ENCODE assay signal across 8 mouse cellular contexts in the genomic region with DNA sequence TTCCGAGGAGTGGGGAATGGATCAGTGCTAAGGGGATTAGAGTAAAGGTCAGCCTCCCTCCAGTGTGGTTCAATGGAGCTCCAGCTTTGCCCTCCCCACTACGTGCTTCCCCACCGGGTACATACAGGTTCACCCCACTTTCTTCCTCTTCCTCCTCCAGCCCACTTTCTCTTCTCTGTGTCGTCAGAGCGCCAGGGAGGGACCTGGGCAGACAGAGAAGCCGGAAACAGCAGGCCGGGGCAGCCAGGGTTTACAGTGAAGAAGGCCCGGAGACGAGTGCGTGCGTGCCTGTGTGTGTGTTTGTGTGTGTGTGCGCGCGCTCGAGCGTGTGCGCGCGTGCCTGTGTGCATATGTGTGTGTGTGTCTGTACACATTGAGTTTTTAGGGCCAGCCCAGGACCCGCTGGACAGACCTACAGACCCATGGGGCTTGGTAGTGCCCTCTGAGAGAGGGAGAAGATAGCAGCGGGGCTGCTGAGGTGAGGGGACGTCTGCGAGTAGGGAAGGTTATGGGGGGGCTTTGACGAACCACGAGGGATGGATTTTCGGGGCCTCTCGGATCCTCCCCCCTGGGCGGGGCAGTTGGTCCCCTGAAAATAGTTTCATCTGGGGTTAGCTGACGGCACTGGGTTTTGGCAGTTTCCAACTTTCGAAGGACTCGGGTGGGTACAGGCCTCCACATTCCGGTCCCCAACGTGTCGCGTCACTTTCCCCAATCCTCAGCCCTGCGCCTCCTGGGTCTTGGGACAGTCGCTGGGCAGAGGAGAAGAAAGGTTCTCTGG. TPM values are rescaled to one million over a fixed set of nuclear protein-coding genes. Genes with fewer than 3 reads are reported as not detected.
DNase-seq lines count a peak whose midpoint lies in the region; ATAC-seq and TF ChIP-seq lines count a peak whose summit lies in the region.

A gene (plus strand): TSS at position 215 of the 781 bp plus-strand sequence.

- H3K36me3 ChIP-seq in midbrain, postnatal 0 days (ENCODE audit: insufficient read depth, low read length) = no peaks in the 10 kb centered on the region
- H3K36me3 ChIP-seq in stomach, postnatal 0 days (ENCODE audit: control insufficient read depth, insufficient read depth, low read length) = no peaks in the 10 kb centered on the region

- intact Hi-C loops in gastrocnemius, postnatal 36 days (cut with DNase I) = loop anchor here (2.0 to 10.0 kb wide), 4 partner anchors 20 to 294 kb away; a partner anchor contains a TSS

- TF ChIP-seq CTCF in midbrain, postnatal 0 days (IDR thresholded peaks at IDR 0.05) = no peak
- no peak for TF ChIP-seq CTCF in stomach, postnatal 0 days (IDR thresholded peaks at IDR 0.05; ENCODE audit: low read depth)

- peak; percentile 62 to 66 for DNase-seq in right cerebral cortex, postnatal 10 days (ENCODE audit: low spot score in 2 of 2)
- DNase-seq in right cerebral cortex, postnatal 14 days = no peak
- DNase-seq in cerebellum, postnatal 36 days = peak; percentile 27 to 33
- DNase-seq in gastrocnemius, postnatal 36 days = peak; percentile 71
- peak; percentile 82 for DNase-seq in liver
- no peak for DNase-seq in midbrain, postnatal 0 days (ENCODE audit: low spot score)
- DNase-seq in stomach, postnatal 0 days (ENCODE audit: low spot score) = peak; percentile 87

- peak within 1 kb of the TSS; percentile 48 for H3K4me2 ChIP-seq in midbrain, postnatal 0 days (ENCODE audit: low read depth, low read length, poor library complexity, severe bottlenecking)
- H3K4me2 ChIP-seq in stomach, postnatal 0 days (replicated peaks; ENCODE audit: low read depth) = peak within 1 kb of the TSS; percentile 88

- TF ChIP-seq EP300 in stomach, postnatal 0 days (optimal IDR thresholded peaks at IDR 0.05) = no peak

- no peaks in the 10 kb centered on the region for H3K9me3 ChIP-seq in midbrain, postnatal 0 days (ENCODE audit: low read length)
- no peaks in the 10 kb centered on the region for H3K9me3 ChIP-seq in stomach, postnatal 0 days (ENCODE audit: control insufficient read depth, low read length)

- H3K9ac ChIP-seq in midbrain, postnatal 0 days (replicated peaks; ENCODE audit: low read length, poor library complexity, severe bottlenecking) = 0 out of 2 replicates have a peak within 1 kb of the TSS, but pooled peaks have one; percentile 5
- peak within 1 kb of the TSS; percentile 90 for H3K9ac ChIP-seq in stomach, postnatal 0 days (ENCODE audit: low read length)

- peak within 1 kb of the TSS; percentile 39; the same call in 1 of the 2 replicates for H3K27ac ChIP-seq in midbrain, postnatal 0 days (ENCODE audit: low read depth, low read length)
- peak within 1 kb of the TSS; percentile 99 for H3K27ac ChIP-seq in stomach, postnatal 0 days (replicated peaks)

- H3K4me3 ChIP-seq in midbrain, postnatal 0 days (ENCODE audit: low read depth, low read length) = peak within 1 kb of the TSS; percentile 30
- peak within 1 kb of the TSS; percentile 65 for H3K4me3 ChIP-seq in stomach, postnatal 0 days (ENCODE audit: low read depth, low read length)

- 6% methylated on average over 36 of the region's 37 CpGs for WGBS in midbrain, postnatal 0 days
- 4% methylated on average over 36 of the region's 37 CpGs for WGBS in stomach, postnatal 0 days

- H3K4me1 ChIP-seq in midbrain, postnatal 0 days (ENCODE audit: insufficient read depth, low read length) = no peaks in the 10 kb centered on the region
- H3K4me1 ChIP-seq in stomach, postnatal 0 days (replicated peaks; ENCODE audit: control insufficient read depth, insufficient read depth) = peaks cover 4% of the 10 kb centered on the region; the same call in 1 of the 2 replicates

- peak; percentile 85 for ATAC-seq in inflammation-experienced regulatory T-cells, adult 6 months
- ATAC-seq in midbrain, postnatal 0 days (ENCODE audit: low FRiP score) = 0 out of 2 replicates have a peak, but pooled peaks have one; percentile 34
- ATAC-seq in stomach, postnatal 0 days (ENCODE audit: low FRiP score, low TSS enrichment) = peak; percentile 76

- H3K27me3 ChIP-seq in midbrain, postnatal 0 days (ENCODE audit: insufficient read depth, low read length) = peaks cover 24% of the 10 kb centered on the region
- no peaks in the 10 kb centered on the region for H3K27me3 ChIP-seq in stomach, postnatal 0 days (ENCODE audit: control insufficient read depth, insufficient read depth, low read length)

RNA-seq across cellular contexts. Expression of the gene that starts here (rescaled TPM):
- total RNA-seq in gastrocnemius, postnatal 36 days (2021) = 10 to 100 TPM; 15.4 to 15.5 TPM
- 100 to 1,000 TPM; 148 to 195 (median 176) TPM for polyA plus RNA-seq in inflammation-experienced regulatory T-cells, adult 6 months (2017; shearing (Covaris generic))
- total RNA-seq in midbrain, postnatal 0 days (2014; rRNA removed) = 6.1 and 10.2 TPM in 2 replicates
- polyA plus RNA-seq in midbrain, postnatal 0 days (2015; fragmentation: Nextera tagmentation; extraction: Ambion mirVana) = 3.9 and 4.3 TPM in 2 replicates
- 31.4 and 34.6 TPM in 2 replicates for polyA plus RNA-seq in stomach, postnatal 0 days (2015; fragmentation: Nextera tagmentation; extraction: Ambion mirVana)

Comparison
In these comparisons a context has a peak if more than half of its experiments do, and no peak if none do; other contexts are left out.
1. DNase-seq: peak in right cerebral cortex, postnatal 10 days (2 of 2), cerebellum, postnatal 36 days (2 of 2), gastrocnemius, postnatal 36 days (2 of 2), liver (single experiment) and stomach, postnatal 0 days (single experiment); none in right cerebral cortex, postnatal 14 days (single experiment) and midbrain, postnatal 0 days (single experiment).
2. ATAC-seq: peak in every context shown above with its lines; median percentile 85 in inflammation-experienced regulatory T-cells, adult 6 months; 76 in stomach, postnatal 0 days; 34 in midbrain, postnatal 0 days.